Mouse (Mus musculus): ENCODE measurements around the gene Spsb1. TPM values are rescaled to one million over a fixed set of nuclear protein-coding genes. Genes with fewer than 3 reads are reported as not detected.

Gene Spsb1
- polyA plus RNA-seq, 1 experiment from 2014 or later = 26.5 TPM

- no peak for ATAC-seq
- no peak overlapping the region for H3K9ac ChIP-seq (ENCODE audit: low read depth, low read length)
- no peak overlapping the region for H3K4me3 ChIP-seq (ENCODE audit: low read depth, low read length)
- no peak overlapping the region for H3K27ac ChIP-seq (ENCODE audit: low read depth, low read length)
- no peak overlapping the region for H3K4me2 ChIP-seq (replicated peaks; ENCODE audit: low read depth)
- 85% methylated on average over 7 of the region's 7 CpGs for WGBS
- no peak for TF ChIP-seq CTCF (IDR thresholded peaks at IDR 0.05; ENCODE audit: low read depth)
- no peaks in the 10 kb centered on the region for H3K36me3 ChIP-seq (ENCODE audit: control insufficient read depth, insufficient read depth)
- H3K27me3 ChIP-seq (replicated peaks; ENCODE audit: control insufficient read depth, insufficient read depth, low read length) = no peaks in the 10 kb centered on the region
- H3K4me1 ChIP-seq (replicated peaks; ENCODE audit: control insufficient read depth, insufficient read depth, low read length) = peaks cover 13% of the 10 kb centered on the region
- H3K9me3 ChIP-seq (ENCODE audit: control insufficient read depth) = no peaks in the 10 kb centered on the region
Measured at GRCm38 (mm10) chr4:149960391-149960790, 5.5 kb upstream of the Spsb1 start.

- no peaks in the 10 kb centered on the region for H3K36me3 ChIP-seq (ENCODE audit: control insufficient read depth, insufficient read depth)
- H3K9me3 ChIP-seq (ENCODE audit: control insufficient read depth) = no peaks in the 10 kb centered on the region
- H3K4me1 ChIP-seq (replicated peaks; ENCODE audit: control insufficient read depth, insufficient read depth, low read length) = peaks cover 11% of the 10 kb centered on the region; the same call in 1 of the 2 replicates
- no peak for ATAC-seq
- H3K27me3 ChIP-seq (replicated peaks; ENCODE audit: control insufficient read depth, insufficient read depth, low read length) = no peaks in the 10 kb centered on the region
- no peak overlapping the region for H3K4me3 ChIP-seq (ENCODE audit: low read depth, low read length)
- H3K27ac ChIP-seq (ENCODE audit: low read depth, low read length) = no peak overlapping the region
- H3K9ac ChIP-seq (ENCODE audit: low read depth, low read length) = no peak overlapping the region
- no peak for TF ChIP-seq CTCF (IDR thresholded peaks at IDR 0.05; ENCODE audit: low read depth)
- WGBS = 59% methylated on average over 10 of the region's 10 CpGs
- no peak overlapping the region for H3K4me2 ChIP-seq (replicated peaks; ENCODE audit: low read depth)
Measured at GRCm38 (mm10) chr4:149959816-149960215, 5.0 kb upstream of the Spsb1 start.

- no peak for ATAC-seq
- Histone ChIP-seq H3K27ac (ENCODE audit: low read depth, low read length) (no peak overlapping the region), H3K9me3 (ENCODE audit: control insufficient read depth) (no peaks in the 10 kb centered on the region), H3K27me3 (replicated peaks; ENCODE audit: control insufficient read depth, insufficient read depth, low read length) (no peaks in the 10 kb centered on the region), H3K4me3 (ENCODE audit: low read depth, low read length) (no peak overlapping the region), H3K9ac (ENCODE audit: low read depth, low read length) (no peak overlapping the region), H3K36me3 (ENCODE audit: control insufficient read depth, insufficient read depth) (no peaks in the 10 kb centered on the region), H3K4me1 (replicated peaks; ENCODE audit: control insufficient read depth, insufficient read depth, low read length) (peaks cover 11% of the 10 kb centered on the region; the same call in 1 of the 2 replicates), H3K4me2 (replicated peaks; ENCODE audit: low read depth) (no peak overlapping the region)
- WGBS = 4% methylated on average over 5 of the region's 5 CpGs
- TF ChIP-seq CTCF (IDR thresholded peaks at IDR 0.05; ENCODE audit: low read depth) = peak; percentile 98
Measured at GRCm38 (mm10) chr4:149958566-149958965, 3.7 kb upstream of the Spsb1 start.

- TF ChIP-seq CTCF (IDR thresholded peaks at IDR 0.05; ENCODE audit: low read depth) = peak; percentile 31
- H3K27ac ChIP-seq (ENCODE audit: low read depth, low read length) = no peak overlapping the region
- peak overlapping the region; percentile 91 for H3K4me2 ChIP-seq (replicated peaks; ENCODE audit: low read depth)
- no peak overlapping the region for H3K9ac ChIP-seq (ENCODE audit: low read depth, low read length)
- 38% methylated on average over 13 of the region's 13 CpGs for WGBS
- 0 out of 2 replicates have a peak, but pooled peaks cover 7% of the 10 kb centered on the region for H3K36me3 ChIP-seq (ENCODE audit: control insufficient read depth, insufficient read depth)
- H3K4me3 ChIP-seq (ENCODE audit: low read depth, low read length) = no peak overlapping the region
- H3K9me3 ChIP-seq (ENCODE audit: control insufficient read depth) = no peaks in the 10 kb centered on the region
- no peak for ATAC-seq
- H3K4me1 ChIP-seq (replicated peaks; ENCODE audit: control insufficient read depth, insufficient read depth, low read length) = peaks cover 12% of the 10 kb centered on the region; the same call in 1 of the 2 replicates
- no peaks in the 10 kb centered on the region for H3K27me3 ChIP-seq (replicated peaks; ENCODE audit: control insufficient read depth, insufficient read depth, low read length)
Measured at GRCm38 (mm10) chr4:149956048-149956447, 1.2 kb upstream of the Spsb1 start.

GRCm38 (mm10) chr4:149955631-149956030, 788 bp upstream of the Spsb1 start:
- no peak overlapping the region for H3K27ac ChIP-seq (ENCODE audit: low read depth, low read length)
- no peak for TF ChIP-seq CTCF (IDR thresholded peaks at IDR 0.05; ENCODE audit: low read depth)
- H3K4me3 ChIP-seq (ENCODE audit: low read depth, low read length) = peak overlapping the region; percentile 73
- H3K9me3 ChIP-seq (ENCODE audit: control insufficient read depth) = no peaks in the 10 kb centered on the region
- peak overlapping the region; percentile 91 for H3K4me2 ChIP-seq (replicated peaks; ENCODE audit: low read depth)
- no peaks in the 10 kb centered on the region for H3K27me3 ChIP-seq (replicated peaks; ENCODE audit: control insufficient read depth, insufficient read depth, low read length)
- H3K36me3 ChIP-seq (ENCODE audit: control insufficient read depth, insufficient read depth) = 0 out of 2 replicates have a peak, but pooled peaks cover 7% of the 10 kb centered on the region
- 15% methylated on average over 15 of the region's 15 CpGs for WGBS
- peak overlapping the region; percentile 31; the same call in 1 of the 2 replicates for H3K9ac ChIP-seq (ENCODE audit: low read depth, low read length)
- peak; percentile 15; the same call in 1 of the 2 replicates for ATAC-seq
- H3K4me1 ChIP-seq (replicated peaks; ENCODE audit: control insufficient read depth, insufficient read depth, low read length) = peaks cover 14% of the 10 kb centered on the region; the same call in 1 of the 2 replicates

GRCm38 (mm10) chr4:149953621-149954481, 992 bp downstream of the Spsb1 start:
- Histone ChIP-seq H3K9me3 (ENCODE audit: control insufficient read depth) (no peaks in the 10 kb centered on the region), H3K27me3 (replicated peaks; ENCODE audit: control insufficient read depth, insufficient read depth, low read length) (no peaks in the 10 kb centered on the region), H3K27ac (ENCODE audit: low read depth, low read length) (peak overlapping the region; percentile 85), H3K9ac (ENCODE audit: low read depth, low read length) (peak overlapping the region; percentile 80), H3K4me2 (replicated peaks; ENCODE audit: low read depth) (peak overlapping the region; percentile 91), H3K4me3 (ENCODE audit: low read depth, low read length) (peak overlapping the region; percentile 73), H3K36me3 (ENCODE audit: control insufficient read depth, insufficient read depth) (0 out of 2 replicates have a peak, but pooled peaks cover 7% of the 10 kb centered on the region), H3K4me1 (replicated peaks; ENCODE audit: control insufficient read depth, insufficient read depth, low read length) (peaks cover 14% of the 10 kb centered on the region; the same call in 1 of the 2 replicates)
- WGBS = 5% methylated on average over 32 of the region's 32 CpGs
- TF ChIP-seq CTCF (IDR thresholded peaks at IDR 0.05; ENCODE audit: low read depth) = no peak
- 0 out of 2 replicates have a peak, but pooled peaks have one; percentile 10 for ATAC-seq

All from intestine, postnatal 0 days (tissue).